Mouse (Mus musculus) limb, embryonic 15.5 days (tissue): ENCODE results near the gene Tpbgl. TPM values are rescaled to one million over a fixed set of nuclear protein-coding genes. Genes with fewer than 3 reads are reported as not detected.

Experiments used
- polyA plus RNA-seq: library from polyadenylated mRNA; unstranded; fragments of >200 nt; fragmentation: Nextera tagmentation; extraction: Ambion mirVana; gene quantifications from 2 replicates; pipeline ENCODE4 v1.2.1, GENCODE M21; 2015

Gene Tpbgl
- polyA plus RNA-seq, 1 experiment from 2014 or later = 1.0 TPM

Other genes starting within 250 kb of the Tpbgl start
- 13.8 and 15.9 TPM in 2 replicates for gene Gdpd5, start 245.7 kb downstream of the Tpbgl start, polyA plus RNA-seq
- gene Klhl35, start 161.1 kb downstream of the Tpbgl start, polyA plus RNA-seq = 0.46 and 1.3 TPM in 2 replicates
- 658 and 763 TPM in 2 replicates for gene Rps3, start 143.4 kb downstream of the Tpbgl start, polyA plus RNA-seq
- 5.8 and 7.4 TPM in 2 replicates for gene Arrb1, start 91.6 kb downstream of the Tpbgl start, polyA plus RNA-seq
- 3.9 and 5.0 TPM in 2 replicates for gene Slco2b1, start 84.2 kb upstream of the Tpbgl start, polyA plus RNA-seq
- gene Olfr520, start 103.2 kb upstream of the Tpbgl start, polyA plus RNA-seq = not detected in 2 replicates
- not detected in 2 replicates for gene Olfr521, start 136.4 kb upstream of the Tpbgl start, polyA plus RNA-seq
- 5.0 and 5.1 TPM in 2 replicates for gene Neu3, start 201.3 kb upstream of the Tpbgl start, polyA plus RNA-seq
- gene Xrra1, start 232.0 kb upstream of the Tpbgl start, polyA plus RNA-seq = 0.19 and 0.57 TPM in 2 replicates
- gene Spcs2, start 236.4 kb upstream of the Tpbgl start, polyA plus RNA-seq = 338 and 353 TPM in 2 replicates